9 mouse cellular contexts compared by ENCODE assay signal in the genomic region with DNA sequence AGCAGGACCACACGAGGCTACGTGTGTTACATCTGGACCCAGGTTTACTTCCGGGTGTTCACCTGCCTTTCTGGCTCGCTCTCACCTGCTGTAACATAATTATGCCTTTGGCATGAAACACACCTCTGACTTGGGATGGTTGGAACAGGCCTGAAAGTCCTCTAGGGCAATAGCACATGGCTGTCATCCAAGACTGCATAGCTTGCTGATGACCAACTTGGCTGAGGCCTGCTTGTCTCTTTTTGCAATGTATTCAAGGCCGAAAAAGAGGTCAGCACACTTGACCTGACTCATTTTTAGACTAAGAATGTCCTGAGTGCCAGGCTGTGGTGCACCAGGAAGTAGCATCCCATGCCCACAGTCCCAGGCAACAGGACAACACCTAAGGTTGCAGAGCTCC. TPM values are rescaled to one million over a fixed set of nuclear protein-coding genes. Genes with fewer than 3 reads are reported as not detected.
DNase-seq lines count a peak whose midpoint lies in the region; ATAC-seq and TF ChIP-seq lines count a peak whose summit lies in the region.
"Had no signal": no experiment of that assay in that cellular context is flagged by ENCODE, and none has a peak within 500 bp of the region (broad histone marks: within the 10 kb centered on the region; RNA-seq: fewer than 3 reads in every experiment).

No protein-coding gene starts in this region.

- H3K9me3 ChIP-seq in midbrain, postnatal 0 days (ENCODE audit: low read length), result no peaks in the 10 kb centered on the region
- H3K9me3 ChIP-seq in midbrain, embryonic 14.5 days (ENCODE audit: control insufficient read depth, low read length), result no peaks in the 10 kb centered on the region
- H3K9me3 ChIP-seq: embryonic facial prominence, embryonic 15.5 days had no signal

- H3K36me3 ChIP-seq in midbrain, postnatal 0 days (ENCODE audit: insufficient read depth, low read length), result no peaks in the 10 kb centered on the region
- no peaks in the 10 kb centered on the region for H3K36me3 ChIP-seq in midbrain, embryonic 14.5 days (ENCODE audit: control insufficient read depth, insufficient read depth, low read length)
- no peaks in the 10 kb centered on the region for H3K36me3 ChIP-seq in small intestine, adult 2 months (ENCODE audit: control insufficient read depth, insufficient read depth, low read length)
- H3K36me3 ChIP-seq: embryonic facial prominence, embryonic 15.5 days had no signal

- no peaks in the 10 kb centered on the region for H3K27me3 ChIP-seq in midbrain, postnatal 0 days (ENCODE audit: insufficient read depth, low read length)
- H3K27me3 ChIP-seq in midbrain, embryonic 14.5 days (ENCODE audit: control insufficient read depth, insufficient read depth, low read length), result no peaks in the 10 kb centered on the region
- H3K27me3 ChIP-seq in small intestine, adult 2 months (ENCODE audit: control insufficient read depth, insufficient read depth, low read length), result no peaks in the 10 kb centered on the region
- H3K27me3 ChIP-seq: embryonic facial prominence, embryonic 15.5 days had no signal

- intact Hi-C loops in heart, postnatal 14 days (cut with DNase I), result no loop called here

- TF ChIP-seq CTCF in midbrain, postnatal 0 days (IDR thresholded peaks at IDR 0.05), result no peak
- no peak for TF ChIP-seq CTCF in small intestine, adult 2 months (IDR thresholded peaks at IDR 0.05; ENCODE audit: extremely low read depth, insufficient read length, insufficient replicate concordance, low read depth, low read length)

- peak; percentile 17 for DNase-seq in midbrain, postnatal 0 days (ENCODE audit: low spot score)
- DNase-seq in midbrain, embryonic 14.5 days, result no peak
- peak; percentile 40 to 75 for DNase-seq in heart, postnatal 14 days
- DNase-seq in layer of hippocampus, postnatal 14 days (ENCODE audit: low spot score in 2 of 2), result no peak
- no peak for DNase-seq in layer of hippocampus, postnatal 10 days (ENCODE audit: low spot score in 2 of 2)

- no peaks in the 10 kb centered on the region for H3K4me1 ChIP-seq in midbrain, postnatal 0 days (ENCODE audit: insufficient read depth, low read length)
- no peaks in the 10 kb centered on the region for H3K4me1 ChIP-seq in midbrain, embryonic 14.5 days (ENCODE audit: control insufficient read depth, insufficient read depth, low read length)
- H3K4me1 ChIP-seq in brown adipose tissue, adult 24 weeks (ENCODE audit: control insufficient read depth, insufficient read depth, insufficient read length, low read length), result peaks cover 3% of the 10 kb centered on the region; the same call in 1 of the 2 replicates
- peaks cover 9% of the 10 kb centered on the region for H3K4me1 ChIP-seq in small intestine, adult 2 months (ENCODE audit: control insufficient read depth, insufficient read depth, insufficient read length, low read length)
- H3K4me1 ChIP-seq: embryonic facial prominence, embryonic 15.5 days had no signal

- TF ChIP-seq POLR2A in small intestine, adult 2 months (IDR thresholded peaks at IDR 0.05; ENCODE audit: low read depth, low read length), result no peak

- ATAC-seq in midbrain, postnatal 0 days (ENCODE audit: low FRiP score), result no peak
- ATAC-seq in midbrain, embryonic 14.5 days (ENCODE audit: low FRiP score, low TSS enrichment), result no peak
- ATAC-seq: intestine, embryonic 16.5 days had no signal

- no peak overlapping the region for H3K4me3 ChIP-seq in midbrain, postnatal 0 days (ENCODE audit: low read depth, low read length)
- no peak overlapping the region for H3K4me3 ChIP-seq in midbrain, embryonic 14.5 days (replicated peaks; ENCODE audit: low read depth, low read length)
- no peak overlapping the region for H3K4me3 ChIP-seq in brown adipose tissue, adult 24 weeks (ENCODE audit: insufficient read depth, low read depth, low read length)
- no peak overlapping the region for H3K4me3 ChIP-seq in small intestine, adult 2 months (ENCODE audit: low read depth, low read length)
- H3K4me3 ChIP-seq: embryonic facial prominence, embryonic 15.5 days had no signal

- no peak overlapping the region for H3K27ac ChIP-seq in midbrain, postnatal 0 days (ENCODE audit: low read depth, low read length)
- no peak overlapping the region for H3K27ac ChIP-seq in midbrain, embryonic 14.5 days (replicated peaks; ENCODE audit: low read depth, low read length)
- H3K27ac ChIP-seq in brown adipose tissue, adult 24 weeks (replicated peaks; ENCODE audit: low read depth, low read length), result peak overlapping the region; percentile 28; the same call in 1 of the 2 replicates
- H3K27ac ChIP-seq in small intestine, adult 2 months (ENCODE audit: insufficient read depth, low read depth, low read length), result peak overlapping the region; percentile 22
- H3K27ac ChIP-seq: embryonic facial prominence, embryonic 15.5 days had no signal

- H3K4me2 ChIP-seq in midbrain, postnatal 0 days (ENCODE audit: low read depth, low read length, poor library complexity, severe bottlenecking), result no peak overlapping the region
- no peak overlapping the region for H3K4me2 ChIP-seq in midbrain, embryonic 14.5 days (ENCODE audit: low read length)
- H3K4me2 ChIP-seq: embryonic facial prominence, embryonic 15.5 days had no signal

- WGBS in midbrain, postnatal 0 days, result 88% methylated on average over 5 of the region's 5 CpGs
- 89% methylated on average over 5 of the region's 5 CpGs for WGBS in midbrain, embryonic 14.5 days
- WGBS in small intestine, adult 2 months, result 20% methylated on average over 5 of the region's 5 CpGs

- H3K9ac ChIP-seq in midbrain, postnatal 0 days (replicated peaks; ENCODE audit: low read length, poor library complexity, severe bottlenecking), result no peak overlapping the region
- no peak overlapping the region for H3K9ac ChIP-seq in midbrain, embryonic 14.5 days (replicated peaks; ENCODE audit: low read length)
- H3K9ac ChIP-seq: embryonic facial prominence, embryonic 15.5 days had no signal

RNA-seq across cellular contexts. Expression of a gene that starts 12.1 kb away (rescaled TPM):
- 19.5 and 22.3 TPM in 2 replicates for total RNA-seq in midbrain, postnatal 0 days (2014; rRNA removed)
- polyA plus RNA-seq in midbrain, postnatal 0 days (2015; fragmentation: Nextera tagmentation; extraction: Ambion mirVana), result 9.8 and 12.8 TPM in 2 replicates
- 17.2 and 23.3 TPM in 2 replicates for polyA plus RNA-seq in midbrain, embryonic 14.5 days (2014; fragmentation: Nextera tagmentation; extraction: Ambion mirVana)
- polyA plus RNA-seq in brown adipose tissue, adult 24 weeks (2012; ENCODE audit: insufficient read depth, insufficient read length, missing spikeins), result 23.0 and 30.9 TPM in 2 replicates
- total RNA-seq in heart, postnatal 14 days (2021), result 10 to 100 TPM; 68.0 to 69.3 TPM
- polyA plus RNA-seq in small intestine, adult 2 months (2012; rRNA removed), result 20.4 and 35.4 TPM in 2 replicates
- total RNA-seq in layer of hippocampus, postnatal 14 days (2021), result 10 to 100 TPM; 49.9 to 51.0 TPM
- 10 to 100 TPM; 45.8 to 51.1 TPM for total RNA-seq in layer of hippocampus, postnatal 10 days (2021)

Comparison
In these comparisons a context has a peak if more than half of its experiments do, and no peak if none do; other contexts are left out.
1. DNase-seq: peak in midbrain, postnatal 0 days (single experiment) and heart, postnatal 14 days (2 of 2); none in midbrain, embryonic 14.5 days (single experiment), layer of hippocampus, postnatal 14 days (0 of 2) and layer of hippocampus, postnatal 10 days (0 of 2).
2. H3K27ac ChIP-seq: peak in brown adipose tissue, adult 24 weeks (single experiment) and small intestine, adult 2 months (single experiment); none in midbrain, postnatal 0 days (single experiment) and midbrain, embryonic 14.5 days (single experiment).